Mouse (Mus musculus): ENCODE data around the gene Iqsec1.

Gene Iqsec1

GRCm38 (mm10) chr6:90780532-90780931, 208.0 kb downstream of the Iqsec1 start:
- DNase-seq: no peak

GRCm38 (mm10) chr6:90778841-90779240, 209.6 kb downstream of the Iqsec1 start:
- no peak for DNase-seq

GRCm38 (mm10) chr6:90777302-90777701, 211.2 kb downstream of the Iqsec1 start:
- DNase-seq: no peak

GRCm38 (mm10) chr6:90775606-90776005, 212.9 kb downstream of the Iqsec1 start:
- DNase-seq: no peak

GRCm38 (mm10) chr6:90773811-90774233, 214.7 kb downstream of the Iqsec1 start:
- DNase-seq: no peak

GRCm38 (mm10) chr6:90772120-90772519, 216.4 kb downstream of the Iqsec1 start:
- no peak for DNase-seq

GRCm38 (mm10) chr6:90768526-90768925, 220.0 kb downstream of the Iqsec1 start:
- no peak for DNase-seq

GRCm38 (mm10) chr6:90767874-90768273, 220.6 kb downstream of the Iqsec1 start:
- no peak for DNase-seq

- DNase-seq: no peak
These were observed 223.7 kb downstream of the Iqsec1 start for GRCm38 (mm10) chr6:90764753-90765152.

GRCm38 (mm10) chr6:90763959-90764591, 224.4 kb downstream of the Iqsec1 start:
- DNase-seq: peak; percentile 88

GRCm38 (mm10) chr6:90763295-90763694, 225.2 kb downstream of the Iqsec1 start:
- no peak for DNase-seq

- DNase-seq: no peak
These were observed 226.3 kb downstream of the Iqsec1 start for GRCm38 (mm10) chr6:90762120-90762736.

GRCm38 (mm10) chr6:90761301-90762056, 227.0 kb downstream of the Iqsec1 start:
- DNase-seq: peak; percentile 62

- no peak for DNase-seq
These were observed 227.6 kb downstream of the Iqsec1 start for GRCm38 (mm10) chr6:90760886-90761285.

- DNase-seq: no peak
These were observed 228.7 kb downstream of the Iqsec1 start for GRCm38 (mm10) chr6:90759754-90760153.

- DNase-seq: no peak
These were observed 230.3 kb downstream of the Iqsec1 start for GRCm38 (mm10) chr6:90758155-90758554.

- DNase-seq: peak; percentile 35
These were observed 231.0 kb downstream of the Iqsec1 start for GRCm38 (mm10) chr6:90757427-90757883.

- DNase-seq: no peak
These were observed 231.9 kb downstream of the Iqsec1 start for GRCm38 (mm10) chr6:90756561-90756960.

GRCm38 (mm10) chr6:90755613-90755941, 232.9 kb downstream of the Iqsec1 start:
- no peak for DNase-seq

- DNase-seq: no peak
These were observed 233.4 kb downstream of the Iqsec1 start for GRCm38 (mm10) chr6:90754927-90755612.

- DNase-seq: no peak
These were observed 234.4 kb downstream of the Iqsec1 start for GRCm38 (mm10) chr6:90754093-90754492.

GRCm38 (mm10) chr6:90753656-90754055, 234.8 kb downstream of the Iqsec1 start:
- DNase-seq: no peak

GRCm38 (mm10) chr6:90751624-90752023, 236.9 kb downstream of the Iqsec1 start:
- no peak for DNase-seq

Measured in lung, postnatal 14 days (tissue).